Mouse (Mus musculus): ENCODE results near the gene Nt5c1a. TPM values are rescaled to one million over a fixed set of nuclear protein-coding genes. Genes with fewer than 3 reads are reported as not detected.
"Not testable (repeated sequence)": the region's sequence is repeated elsewhere in the genome, so short reads cannot be mapped to it uniquely, and the experiment has no call there.

Nt5c1a gene
- 10 to 100 TPM; 13.2 to 21.7 TPM for total RNA-seq (2021)
- long read RNA-seq, experiment 1, result 0 reads
- long read RNA-seq, experiment 2, result 0 reads

- peak; percentile 72 for DNase-seq
Observed at GRCm38 (mm10) chr4:123201186-123202093, at the start of gene Nt5c1a. Gene Nt5c1a (plus strand): TSS chr4:123201504.

GRCm38 (mm10) chr4:123152003-123152402 lies 49.3 kb upstream of the Nt5c1a start:
- no peak for DNase-seq

GRCm38 (mm10) chr4:123152976-123153375 lies 48.3 kb upstream of the Nt5c1a start:
- no peak for DNase-seq

- DNase-seq, result peak; percentile 25
Observed at GRCm38 (mm10) chr4:123155004-123155403, 46.3 kb upstream of the Nt5c1a start.

GRCm38 (mm10) chr4:123155427-123155826 lies 45.9 kb upstream of the Nt5c1a start:
- DNase-seq, result no peak

GRCm38 (mm10) chr4:123155840-123156239 lies 45.5 kb upstream of the Nt5c1a start:
- DNase-seq, result no peak

- DNase-seq, result no peak
Observed at GRCm38 (mm10) chr4:123160571-123160970, 40.7 kb upstream of the Nt5c1a start.

- not testable (repeated sequence) for DNase-seq
Observed at GRCm38 (mm10) chr4:123161251-123161650, 40.1 kb upstream of the Nt5c1a start.

- DNase-seq, result no peak
Observed at GRCm38 (mm10) chr4:123162305-123162917, 38.9 kb upstream of the Nt5c1a start.

- no peak for DNase-seq
Observed at GRCm38 (mm10) chr4:123164157-123164556, 37.1 kb upstream of the Nt5c1a start.

GRCm38 (mm10) chr4:123171811-123172210 lies 29.5 kb upstream of the Nt5c1a start:
- DNase-seq, result peak; percentile 58

- peak; percentile 62 for DNase-seq
Observed at GRCm38 (mm10) chr4:123182328-123183238, 18.7 kb upstream of the Nt5c1a start, which contains the start of gene Hpcal4. Gene Hpcal4 (plus strand): TSS chr4:123183227.

GRCm38 (mm10) chr4:123183239-123184056 lies 17.9 kb upstream of the Nt5c1a start:
- DNase-seq, result peak; percentile 82

GRCm38 (mm10) chr4:123184816-123185215 lies 16.5 kb upstream of the Nt5c1a start:
- DNase-seq, result no peak

- DNase-seq, result no peak
Observed at GRCm38 (mm10) chr4:123192336-123192735, 9.0 kb upstream of the Nt5c1a start.

- DNase-seq, result no peak
Observed at GRCm38 (mm10) chr4:123193791-123194190, 7.5 kb upstream of the Nt5c1a start.

- peak; percentile 23 for DNase-seq
Observed at GRCm38 (mm10) chr4:123196695-123197094, 4.6 kb upstream of the Nt5c1a start.

GRCm38 (mm10) chr4:123200771-123201185 lies 526 bp upstream of the Nt5c1a start:
- DNase-seq, result peak; percentile 86

- no peak for DNase-seq
Observed at GRCm38 (mm10) chr4:123202094-123202420, 753 bp downstream of the Nt5c1a start.

GRCm38 (mm10) chr4:123207337-123207736 lies 6.0 kb downstream of the Nt5c1a start:
- DNase-seq, result no peak

- DNase-seq, result no peak
Observed at GRCm38 (mm10) chr4:123210996-123211395, 9.7 kb downstream of the Nt5c1a start.
